Mouse (Mus musculus) ES-Bruce4 (cell line): ENCODE data around the gene Fam69a.

ENCODE experiments used
- CTCF ChIP-seq: IDR thresholded peaks from one replicate; pipeline ENCODE4 v1.8.1; 2011; ENCODE audit warnings: low read depth, low read length
- EP300 ChIP-seq: IDR thresholded peaks from 2 replicates; pipeline ENCODE4 v1.6.1; 2011; ENCODE audit warnings: low read depth, low read length; ENCODE audit not compliant: insufficient read depth

GRCm38 (mm10) chr5:107866127-107867126 lies 120.5 kb downstream of the Fam69a start:
- no peak for TF ChIP-seq CTCF
- TF ChIP-seq EP300: no peak
